Mouse (Mus musculus) heart, postnatal 0 days (tissue): ENCODE results near the gene Ece1.
A peak's percentile ranks its signal among the peaks of the same experiment; 100 is the strongest.

Experiments used
- CTCF ChIP-seq: IDR thresholded peaks from 2 replicates; pipeline ENCODE4 v1.5.1; 2016; ENCODE audit warnings: antibody characterized with exemption, control low read depth, low read depth
- EP300 ChIP-seq: IDR thresholded peaks from 2 replicates; pipeline ENCODE4 v1.6.1; 2016; ENCODE audit warnings: antibody characterized with exemption, low read depth

DNA sequence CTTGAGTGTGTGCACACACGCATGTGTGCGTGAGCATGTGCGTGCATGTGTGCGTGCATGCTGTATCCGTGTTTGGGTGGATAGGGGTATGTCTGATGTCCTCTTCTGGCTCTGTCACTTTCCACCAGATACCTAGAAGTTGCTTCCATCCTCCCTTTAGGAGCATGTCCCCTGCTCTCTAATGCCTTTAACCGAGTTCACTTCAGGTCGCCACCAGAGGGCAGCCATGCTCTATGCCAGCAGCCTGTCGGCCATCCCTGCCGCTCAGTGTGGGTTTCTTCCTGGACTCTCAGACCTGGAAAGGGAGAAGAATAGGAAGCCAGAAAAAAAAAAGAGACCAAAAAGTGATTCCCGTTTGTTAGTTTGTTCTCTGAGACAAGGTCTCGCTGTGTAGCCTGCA is 17.4 kb upstream of the Ece1 start:
- no peak for TF ChIP-seq EP300
- peak; percentile 97 for TF ChIP-seq CTCF
